Mouse (Mus musculus): ENCODE measurements around the gene Bmp10. TPM values are rescaled to one million over a fixed set of nuclear protein-coding genes. Genes with fewer than 3 reads are reported as not detected.
"Not testable (repeated sequence)": the region's sequence is repeated elsewhere in the genome, so short reads cannot be mapped to it uniquely, and the experiment has no call there.

Gene Bmp10
- total RNA-seq, 2 experiments from 2014 or later = not detected

GRCm38 (mm10) chr6:87445222-87445621, 16.4 kb downstream of the Bmp10 start:
- no peak for ATAC-seq (ENCODE audit: poor library complexity, severe bottlenecking)

DNA sequence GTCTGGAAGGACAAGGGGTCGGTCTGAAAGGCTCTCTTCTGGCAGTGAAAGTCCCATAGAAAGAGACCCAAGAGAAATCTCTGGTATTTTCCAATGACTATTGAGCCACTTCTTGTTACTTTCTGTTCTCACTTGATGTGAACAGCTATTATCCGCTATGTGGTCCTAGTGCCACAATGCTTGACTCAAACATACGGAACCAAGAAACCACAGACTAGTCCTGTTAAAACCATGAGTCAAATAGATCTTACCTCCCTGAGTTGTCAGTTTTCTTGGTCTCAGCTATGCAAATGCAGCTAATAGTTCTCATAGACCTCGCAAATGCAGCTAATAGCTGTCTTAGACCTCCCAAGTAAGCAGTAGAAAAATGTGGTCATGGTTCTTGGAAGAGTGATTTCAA, 18.4 kb downstream of the Bmp10 start:
- ATAC-seq (ENCODE audit: poor library complexity, severe bottlenecking) = no peak

GRCm38 (mm10) chr6:87449534-87449933, 20.7 kb downstream of the Bmp10 start:
- no peak for ATAC-seq (ENCODE audit: poor library complexity, severe bottlenecking)

GRCm38 (mm10) chr6:87451016-87451415, 22.2 kb downstream of the Bmp10 start:
- ATAC-seq (ENCODE audit: poor library complexity, severe bottlenecking) = peak; percentile 40; the same call in 1 of the 2 replicates

- no peak for ATAC-seq (ENCODE audit: poor library complexity, severe bottlenecking)
These were observed 23.0 kb downstream of the Bmp10 start for GRCm38 (mm10) chr6:87451771-87452170.

- no peak for ATAC-seq (ENCODE audit: poor library complexity, severe bottlenecking)
These were observed 26.7 kb downstream of the Bmp10 start for GRCm38 (mm10) chr6:87455507-87455906.

GRCm38 (mm10) chr6:87466221-87466620, 37.4 kb downstream of the Bmp10 start:
- peak; percentile 69 for ATAC-seq (ENCODE audit: poor library complexity, severe bottlenecking)

DNA sequence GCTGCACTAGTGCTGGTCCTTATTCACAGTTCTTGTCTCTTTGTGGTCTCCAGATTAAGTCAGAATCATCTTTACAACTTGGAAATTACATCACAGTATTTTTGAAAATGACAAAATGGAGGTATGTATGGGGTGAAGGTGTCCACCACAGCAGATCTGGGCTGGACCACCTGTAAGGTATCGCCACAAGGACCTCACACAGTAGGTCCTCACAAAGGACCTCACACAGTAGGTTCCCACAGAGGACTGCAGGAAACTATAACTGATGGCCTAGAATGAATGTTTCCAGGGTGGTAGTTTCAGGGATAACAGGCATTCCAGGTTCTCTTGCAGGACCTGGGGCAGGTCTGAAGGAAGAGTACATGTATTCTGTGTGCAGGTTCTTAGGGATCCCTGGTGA, 38.6 kb downstream of the Bmp10 start:
- ATAC-seq (ENCODE audit: poor library complexity, severe bottlenecking) = no peak

- ATAC-seq (ENCODE audit: poor library complexity, severe bottlenecking) = no peak
These were observed 39.6 kb downstream of the Bmp10 start for GRCm38 (mm10) chr6:87468372-87468771.

DNA sequence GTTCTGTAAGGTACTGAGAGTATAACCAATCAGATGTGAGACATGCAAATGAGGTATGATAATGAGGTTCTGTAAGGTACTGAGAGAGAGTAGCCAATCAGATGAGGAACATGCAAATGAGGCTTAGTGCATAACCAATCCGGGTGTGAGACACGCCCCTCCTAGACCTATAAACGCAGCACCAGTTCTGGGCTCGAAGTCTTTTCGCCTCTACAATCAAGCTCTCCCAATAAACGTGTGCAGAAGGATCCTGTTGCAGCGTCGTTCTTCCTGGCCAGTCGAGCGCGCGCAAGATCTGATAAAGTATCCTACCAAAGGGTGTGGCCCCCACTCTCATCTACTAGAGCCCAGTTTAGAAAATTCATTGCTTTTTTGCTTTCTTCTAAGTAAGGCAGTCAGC, 41.3 kb downstream of the Bmp10 start:
- ATAC-seq (ENCODE audit: poor library complexity, severe bottlenecking) = not testable (repeated sequence)

DNA sequence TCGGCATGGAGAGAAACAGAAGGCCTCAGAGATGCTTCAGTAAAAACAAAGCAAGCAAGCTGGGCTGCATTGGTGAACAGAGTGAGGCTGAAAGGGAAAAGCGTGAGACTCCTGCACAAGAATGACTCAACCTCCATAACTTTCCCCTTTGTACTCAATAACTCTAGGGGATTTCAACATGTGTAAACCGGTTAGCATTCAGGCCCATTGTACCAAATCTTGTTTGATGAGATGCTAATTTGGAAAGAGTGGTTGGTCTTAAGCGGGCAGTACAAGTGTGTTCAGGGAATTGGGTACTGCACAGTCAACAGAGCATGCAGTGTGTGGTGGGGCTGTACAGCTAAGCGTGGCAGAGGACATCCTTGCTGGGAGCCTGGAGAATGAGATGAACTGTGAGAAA, 46.4 kb downstream of the Bmp10 start:
- ATAC-seq (ENCODE audit: poor library complexity, severe bottlenecking) = no peak

DNA sequence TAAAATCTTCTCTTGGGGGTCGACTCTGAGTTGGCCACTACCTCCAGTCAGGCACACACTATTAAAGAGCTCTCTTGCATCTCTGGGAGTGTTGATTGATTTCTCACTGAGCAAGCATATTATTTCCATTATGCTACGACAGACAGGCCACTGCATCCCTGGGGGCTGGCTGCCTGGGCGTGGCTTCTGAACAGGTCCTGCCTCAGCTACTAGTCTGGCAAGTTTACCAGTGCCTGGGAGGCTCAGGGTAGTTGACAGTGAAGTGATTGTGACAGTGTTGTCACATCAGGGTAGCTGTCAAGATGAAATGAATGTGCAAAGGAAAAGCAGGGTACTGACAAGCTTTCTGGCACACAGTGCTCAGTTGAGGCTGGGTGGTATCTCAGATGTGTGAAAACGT, 50.1 kb downstream of the Bmp10 start:
- ATAC-seq (ENCODE audit: poor library complexity, severe bottlenecking) = no peak

DNA sequence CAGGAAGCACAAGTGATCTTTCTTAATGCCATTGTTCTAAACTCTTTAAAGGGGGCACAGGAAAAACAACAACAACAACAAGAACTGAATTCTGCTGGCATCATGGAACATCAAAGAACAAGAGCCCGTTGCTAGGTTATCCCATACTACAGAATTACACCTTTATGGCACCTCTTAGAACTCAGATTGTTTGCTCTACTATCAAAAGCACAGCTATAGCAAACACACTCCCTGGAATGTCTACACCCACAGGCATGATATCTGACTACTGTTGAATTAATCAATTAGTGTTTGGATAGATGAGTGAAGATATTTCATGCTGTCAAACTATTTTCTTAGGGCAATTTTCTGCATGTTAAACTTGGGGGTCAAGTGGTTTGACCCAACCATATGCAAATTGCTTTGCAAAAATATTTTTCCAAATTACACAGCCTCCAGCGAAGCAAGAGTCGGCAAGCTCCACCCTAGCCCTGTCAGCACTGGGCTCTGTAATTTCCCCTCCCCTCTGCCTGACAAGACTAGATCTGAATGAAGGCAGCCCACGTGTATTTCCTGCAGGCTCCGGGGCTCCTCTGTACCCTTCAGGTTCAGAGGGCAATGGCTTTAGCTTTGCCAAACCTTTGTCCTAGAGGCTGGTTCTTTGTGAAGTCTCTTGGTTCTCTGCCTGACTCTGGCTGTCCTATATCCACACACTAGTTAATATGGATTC, 50.7 kb downstream of the Bmp10 start:
- ATAC-seq (ENCODE audit: poor library complexity, severe bottlenecking) = no peak

DNA sequence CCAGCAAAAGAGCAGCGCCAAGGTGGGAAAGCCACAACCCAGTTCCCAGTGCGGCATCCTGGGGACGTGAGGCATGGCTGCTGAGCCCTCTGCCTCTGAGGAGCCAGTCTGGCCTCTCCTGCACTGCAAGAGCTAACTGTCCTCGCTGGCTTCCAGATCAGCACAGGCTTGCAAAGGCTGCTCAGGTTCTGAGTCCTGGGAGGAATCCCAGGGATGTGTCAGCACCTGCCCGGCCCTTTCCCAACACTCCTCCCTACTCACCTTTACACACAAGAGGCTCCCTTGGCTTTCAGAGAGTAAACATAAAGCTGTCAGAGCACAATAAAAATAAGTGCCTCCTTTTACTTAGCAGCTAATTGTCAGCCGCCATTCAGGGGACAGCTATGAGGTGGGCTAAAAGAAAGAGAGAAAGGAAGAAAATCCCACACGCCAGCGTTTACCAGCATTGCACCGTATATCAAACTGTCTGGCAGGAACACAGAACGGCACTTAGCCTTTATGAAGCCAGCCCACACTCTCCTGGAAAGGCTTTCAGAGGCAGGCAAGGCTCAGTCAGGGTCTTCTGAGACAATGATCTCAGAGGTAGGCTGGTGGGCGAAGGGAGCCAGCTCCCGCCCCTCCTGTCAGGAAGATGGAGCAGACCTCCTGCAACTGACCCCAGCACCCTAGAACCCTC, 54.6 kb downstream of the Bmp10 start:
- ATAC-seq (ENCODE audit: poor library complexity, severe bottlenecking) = no peak

- no peak for ATAC-seq (ENCODE audit: poor library complexity, severe bottlenecking)
These were observed 55.1 kb downstream of the Bmp10 start for GRCm38 (mm10) chr6:87483900-87484289.

DNA sequence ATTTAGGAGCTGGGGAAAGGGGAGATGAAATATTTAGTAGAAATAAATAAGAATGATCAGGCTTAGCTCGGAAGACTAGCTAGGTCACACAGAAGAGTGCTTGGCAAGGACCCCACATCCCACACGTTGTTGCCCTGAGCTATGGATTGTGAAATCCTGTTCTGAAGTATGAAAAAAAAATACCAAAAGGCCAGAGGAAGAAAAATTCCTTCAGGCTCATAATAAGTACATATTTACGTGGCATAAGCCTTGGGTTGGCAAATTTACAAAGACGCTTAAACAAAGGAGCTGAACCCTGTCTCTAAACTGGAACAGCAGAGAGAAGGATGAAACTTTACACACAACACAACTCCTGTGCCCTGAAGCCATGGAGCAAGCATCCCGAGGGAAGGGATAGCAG, 56.0 kb downstream of the Bmp10 start:
- ATAC-seq (ENCODE audit: poor library complexity, severe bottlenecking) = no peak

Other genes starting within 250 kb of the Bmp10 start
- gene Antxr1, start 93.2 kb upstream of the Bmp10 start, total RNA-seq (2015) = 0.56 and 0.64 TPM in 2 replicates
- 0.07 and 0.33 TPM in 2 replicates for gene Antxr1, start 93.2 kb upstream of the Bmp10 start, total RNA-seq (2017)
- gene Gkn1, start 78.1 kb upstream of the Bmp10 start, total RNA-seq (2015) = not detected in 2 replicates
- not detected in 2 replicates for gene Gkn1, start 78.1 kb upstream of the Bmp10 start, total RNA-seq (2017)
- not detected in 2 replicates for gene Gkn2, start 55.6 kb upstream of the Bmp10 start, total RNA-seq (2015)
- not detected in 2 replicates for gene Gkn2, start 55.6 kb upstream of the Bmp10 start, total RNA-seq (2017)
- gene Gkn3, start 40.1 kb upstream of the Bmp10 start, total RNA-seq (2015) = not detected in 2 replicates
- not detected in 2 replicates for gene Gkn3, start 40.1 kb upstream of the Bmp10 start, total RNA-seq (2017)
- 27.9 and 35.5 TPM in 2 replicates for gene Arhgap25, start 104.3 kb downstream of the Bmp10 start, total RNA-seq (2015)
- 74.4 TPM in 2 replicates for gene Arhgap25, start 104.3 kb downstream of the Bmp10 start, total RNA-seq (2017)
- 0.11 and 0.29 TPM in 2 replicates for gene Prokr1, start 161.7 kb downstream of the Bmp10 start, total RNA-seq (2015)
- gene Prokr1, start 161.7 kb downstream of the Bmp10 start, total RNA-seq (2017) = 0.08 and 0.26 TPM in 2 replicates
- 8.1 and 8.7 TPM in 2 replicates for gene Aplf, start 243.2 kb downstream of the Bmp10 start, total RNA-seq (2015)
- 14.6 and 17.0 TPM in 2 replicates for gene Aplf, start 243.2 kb downstream of the Bmp10 start, total RNA-seq (2017)